Mouse (Mus musculus) olfactory bulb, adult 2 months (tissue): ENCODE results near the gene Vezt.

ENCODE experiments used
- CTCF ChIP-seq: fragments of 200-500 bp; IDR thresholded peaks from 2 replicates; pipeline ENCODE4 v1.5.1; 2012; ENCODE audit warnings: low read depth, mild to moderate bottlenecking, low read length, moderate library complexity; ENCODE audit not compliant: insufficient read depth
- POLR2A ChIP-seq: fragments of 200-500 bp; IDR thresholded peaks from 2 replicates; pipeline ENCODE4 v1.6.1; 2012; ENCODE audit warnings: mild to moderate bottlenecking, low read depth, low read length, moderate library complexity; ENCODE audit not compliant: insufficient read depth

DNA sequence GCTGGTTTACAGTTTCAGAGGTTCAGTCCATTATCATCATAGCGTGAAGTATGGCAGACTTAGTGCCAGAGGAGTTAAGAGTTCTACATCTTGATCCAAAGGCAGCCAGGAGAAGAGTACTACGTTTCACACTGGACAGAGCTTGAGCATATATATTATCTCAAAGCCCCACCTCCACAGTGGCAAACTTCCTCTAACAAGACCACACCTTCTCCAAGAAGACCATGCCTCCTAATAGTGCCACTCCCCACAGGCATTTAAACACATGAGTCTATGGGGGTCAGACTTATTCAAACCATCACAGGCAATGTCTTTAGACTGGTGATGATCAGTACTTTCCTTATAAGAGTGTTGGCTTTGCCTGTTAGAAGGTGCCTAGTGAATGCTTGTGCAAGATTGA lies 117.5 kb downstream of the Vezt start:
- TF ChIP-seq CTCF (no peak), POLR2A (no peak)
